Mouse (Mus musculus) heart, postnatal 0 days (tissue): ENCODE data around the gene Klri2.

Source experiments
- CTCF ChIP-seq: IDR thresholded peaks from 2 replicates; pipeline ENCODE4 v1.5.1; 2016; ENCODE audit warnings: antibody characterized with exemption, control low read depth, low read depth
- EP300 ChIP-seq: IDR thresholded peaks from 2 replicates; pipeline ENCODE4 v1.6.1; 2016; ENCODE audit warnings: antibody characterized with exemption, low read depth

GRCm38 (mm10) chr6:129740069-129740721, at the start of gene Klri2:
- TF ChIP-seq CTCF (no peak), EP300 (no peak)
